Mouse (Mus musculus): ENCODE measurements around the gene Ehd4.

Ehd4 gene

DNA sequence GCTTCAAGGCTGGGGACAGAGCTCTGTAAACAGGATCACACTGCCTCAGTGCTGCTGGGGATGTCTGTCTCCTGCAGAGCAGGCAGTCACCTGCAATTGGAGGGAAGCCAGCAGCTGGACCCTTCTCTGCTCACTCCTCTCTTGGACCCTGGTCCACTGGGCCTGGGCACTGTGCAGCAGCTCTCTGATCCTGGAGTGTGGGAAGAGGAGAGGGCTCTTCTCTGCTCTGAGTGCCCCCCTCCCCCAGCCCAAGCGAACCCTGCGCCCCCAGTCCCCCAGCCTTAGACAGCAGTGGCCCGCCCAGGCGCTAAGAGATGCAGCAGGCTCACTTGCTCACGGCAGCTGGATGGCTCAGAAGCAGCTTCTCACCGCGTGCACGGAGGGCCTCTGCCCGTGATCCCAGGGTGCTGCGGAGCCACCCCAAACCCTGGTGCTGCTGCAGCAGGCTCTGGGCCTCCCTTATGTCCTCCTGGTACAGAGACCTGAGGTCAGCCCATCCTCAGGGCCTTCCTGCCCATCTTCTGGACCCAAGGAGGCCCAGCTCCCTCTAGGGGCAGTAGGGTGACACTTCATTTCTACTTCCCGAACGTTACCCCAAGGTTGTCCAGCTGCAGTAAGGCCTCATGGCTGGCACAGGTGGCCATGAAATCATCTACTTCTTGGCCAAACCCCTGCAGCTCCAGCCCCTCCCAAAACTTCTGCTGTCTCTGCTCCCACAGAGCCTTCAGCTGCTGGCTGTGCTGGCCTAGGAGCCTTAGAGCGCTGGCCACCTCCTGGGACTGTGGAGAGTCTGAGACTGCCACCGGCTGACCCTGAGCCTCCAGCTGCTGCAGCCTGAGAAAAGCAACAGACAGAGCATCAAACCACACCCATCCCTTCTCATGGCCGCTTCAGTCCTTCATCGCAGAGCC, 85.6 kb downstream of the Ehd4 start:
- no peak for DNase-seq (ENCODE audit: low spot score)

DNA sequence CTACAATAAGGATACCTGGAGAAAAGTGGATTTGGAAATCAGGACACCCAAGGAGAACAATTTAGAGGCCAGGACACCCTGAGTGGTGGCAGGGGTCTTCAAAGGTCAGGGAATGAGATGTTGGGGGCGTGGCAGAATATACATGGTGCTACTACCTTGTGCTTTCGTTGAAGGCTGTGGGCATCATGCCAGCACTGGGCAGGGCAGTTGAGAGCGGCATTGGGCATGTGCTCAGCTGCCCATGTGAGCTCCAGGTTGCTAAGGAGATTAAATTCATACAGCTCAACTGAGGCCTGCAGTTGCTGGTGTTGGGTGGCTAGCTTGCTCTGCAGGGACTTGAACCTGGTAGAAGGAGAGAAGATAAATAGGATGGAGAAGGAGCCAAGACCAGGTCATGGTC, 88.2 kb downstream of the Ehd4 start:
- DNase-seq (ENCODE audit: low spot score) = no peak

DNA sequence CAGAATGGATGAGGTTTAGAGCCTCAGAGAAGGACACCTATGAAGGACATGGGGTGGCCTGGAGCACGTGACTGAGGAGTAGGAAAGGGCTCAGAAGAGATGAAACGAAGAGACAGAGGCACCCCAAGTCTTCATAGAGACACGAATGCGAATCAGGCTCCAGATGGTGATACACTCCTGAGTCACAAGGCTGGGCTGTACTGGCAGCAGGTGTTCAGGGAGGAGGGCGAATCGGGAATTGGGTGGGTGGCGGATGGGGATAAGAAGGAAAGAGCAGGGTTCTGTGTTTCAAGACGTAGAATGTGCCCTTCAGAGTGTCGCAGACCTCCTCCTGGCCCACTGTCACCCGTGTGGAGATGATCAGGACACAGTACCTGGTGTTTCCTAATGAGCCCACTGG, 89.2 kb downstream of the Ehd4 start:
- DNase-seq (ENCODE audit: low spot score) = no peak

DNA sequence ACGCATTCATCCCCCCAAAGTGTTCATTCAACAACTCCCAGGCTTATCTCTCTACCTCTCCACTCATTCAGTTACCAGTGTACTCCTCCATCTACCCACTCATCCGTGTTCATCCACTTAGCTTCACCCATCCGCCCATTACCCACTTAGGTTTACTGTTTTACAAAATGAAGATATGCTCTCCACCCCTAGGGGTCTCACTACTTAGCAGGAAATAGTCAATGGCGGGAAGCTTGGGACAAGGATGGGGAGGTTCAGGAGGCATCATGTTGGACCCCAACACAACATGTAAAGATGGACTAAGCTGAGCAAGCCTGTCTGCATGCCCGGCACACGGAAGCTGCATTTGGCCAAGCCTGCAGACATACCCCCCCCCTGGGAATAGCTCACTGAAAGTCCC, 89.8 kb downstream of the Ehd4 start:
- no peak for DNase-seq (ENCODE audit: low spot score)

DNA sequence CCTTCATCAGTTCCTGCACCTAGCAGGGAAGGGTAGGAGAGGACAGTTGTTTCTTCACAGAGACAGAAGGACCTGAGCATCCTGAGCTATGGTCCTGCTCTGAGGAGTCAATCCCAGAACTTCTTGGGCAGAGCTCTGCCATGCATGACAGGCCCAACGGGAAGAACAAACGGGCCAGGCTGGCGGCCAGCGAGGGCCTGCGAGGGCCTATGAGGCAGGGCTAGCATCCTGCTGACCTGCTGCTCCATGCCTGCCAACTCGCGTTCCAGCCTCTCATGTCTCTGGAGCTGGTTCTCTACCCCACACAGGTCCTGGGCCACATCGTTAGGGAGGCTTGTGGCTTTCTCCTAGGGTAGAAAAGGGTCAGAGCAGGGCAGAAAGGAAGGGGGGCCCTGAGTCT, 92.2 kb downstream of the Ehd4 start:
- no peak for DNase-seq (ENCODE audit: low spot score)

DNA sequence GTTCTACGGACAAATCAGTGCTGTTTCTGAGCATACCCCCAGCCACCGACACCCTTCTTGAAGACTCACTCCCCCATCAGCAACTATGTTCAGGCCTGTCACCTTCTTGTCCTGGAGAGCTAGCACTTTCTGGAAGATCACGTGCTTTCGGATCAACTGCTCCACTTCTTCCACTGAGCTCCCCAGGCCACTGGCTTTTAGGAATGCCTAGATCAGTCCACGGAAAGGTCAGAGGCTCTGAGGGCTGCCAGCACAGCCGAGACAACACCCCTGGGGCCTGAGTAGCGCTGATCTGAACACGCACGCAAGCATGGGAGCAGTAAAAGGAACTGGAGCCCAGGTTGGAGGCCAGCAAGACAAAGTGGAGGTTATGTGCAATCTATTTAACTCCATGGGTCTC, 93.8 kb downstream of the Ehd4 start:
- no peak for DNase-seq (ENCODE audit: low spot score)

DNA sequence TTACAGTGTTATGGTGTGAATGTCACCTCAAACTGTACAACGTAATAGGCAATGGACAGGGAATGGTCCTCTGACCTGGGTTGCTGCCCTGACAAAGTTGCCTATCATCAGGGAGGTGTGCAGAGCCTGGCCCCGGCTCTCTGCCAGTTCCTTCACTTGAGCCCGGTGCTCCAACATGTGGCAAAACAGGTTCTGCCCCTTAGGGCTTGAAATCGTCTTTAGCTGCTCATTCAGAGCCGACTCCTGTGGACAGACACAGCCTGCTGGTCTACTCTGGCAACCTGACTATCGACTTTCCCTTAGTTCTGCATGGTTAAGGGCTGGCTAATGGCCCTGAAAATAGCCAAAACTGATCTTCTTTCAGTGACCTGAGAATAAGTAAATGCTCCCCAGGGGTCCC, 94.2 kb downstream of the Ehd4 start:
- DNase-seq (ENCODE audit: low spot score) = no peak

DNA sequence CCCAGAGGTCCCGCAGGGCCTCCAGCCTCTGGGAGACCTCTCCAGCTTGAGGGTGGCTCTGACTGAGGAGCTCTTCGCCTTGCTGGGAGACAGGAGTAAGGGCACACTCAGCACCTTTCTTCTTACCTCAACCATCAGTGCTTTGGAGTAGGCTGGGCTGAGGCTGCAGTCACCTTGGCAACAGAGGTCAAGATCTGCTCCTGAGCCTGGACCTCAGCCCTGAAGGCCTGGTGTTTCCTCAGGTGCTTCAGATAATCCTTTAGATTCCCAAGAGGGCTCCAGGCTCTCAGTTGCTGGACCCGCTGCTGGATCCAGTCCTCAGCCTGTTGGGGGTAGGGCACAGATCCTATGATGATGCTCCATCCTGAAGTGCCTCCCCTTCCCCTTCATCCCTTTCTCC, 94.9 kb downstream of the Ehd4 start:
- DNase-seq (ENCODE audit: low spot score) = no peak

DNA sequence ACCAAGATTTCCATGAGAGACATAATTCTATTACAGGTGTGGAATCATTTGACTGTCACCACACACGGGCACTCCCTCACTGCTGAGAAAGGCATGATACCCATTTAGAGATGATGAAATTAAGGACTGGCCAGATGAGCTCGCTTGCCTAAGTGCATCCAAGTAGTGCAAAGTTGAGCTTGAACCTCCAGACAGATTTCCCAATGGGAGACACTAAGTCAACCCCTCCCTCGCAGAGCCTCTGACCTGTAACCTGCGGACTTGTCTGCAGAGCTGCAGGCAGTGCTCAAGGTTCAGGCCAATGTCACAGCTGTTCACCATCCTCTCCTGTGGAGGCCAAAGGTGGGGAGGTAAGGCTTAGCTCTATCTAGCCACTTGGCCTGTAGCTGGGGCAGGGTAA, 95.6 kb downstream of the Ehd4 start:
- DNase-seq (ENCODE audit: low spot score) = no peak

DNA sequence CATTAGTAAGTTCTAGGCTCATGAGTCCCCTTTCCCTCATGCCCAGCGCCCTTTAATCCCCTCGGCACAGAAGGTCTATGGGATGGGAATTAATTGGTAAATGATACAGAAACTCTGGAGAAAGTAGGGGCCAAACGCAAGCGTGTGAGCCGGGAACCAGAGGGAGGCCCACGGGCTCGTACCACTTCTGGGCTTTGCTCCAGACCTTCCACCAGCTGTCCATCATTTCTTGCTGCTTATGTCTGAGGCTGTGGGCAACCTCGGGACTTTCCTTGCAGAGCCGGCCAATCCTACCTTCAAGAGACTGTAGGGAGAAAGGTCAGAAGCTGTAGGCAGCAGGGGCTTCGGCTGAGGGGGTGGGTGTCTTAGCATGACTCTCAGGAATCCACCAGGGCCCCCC, 98.5 kb downstream of the Ehd4 start:
- no peak for DNase-seq (ENCODE audit: low spot score)

DNA sequence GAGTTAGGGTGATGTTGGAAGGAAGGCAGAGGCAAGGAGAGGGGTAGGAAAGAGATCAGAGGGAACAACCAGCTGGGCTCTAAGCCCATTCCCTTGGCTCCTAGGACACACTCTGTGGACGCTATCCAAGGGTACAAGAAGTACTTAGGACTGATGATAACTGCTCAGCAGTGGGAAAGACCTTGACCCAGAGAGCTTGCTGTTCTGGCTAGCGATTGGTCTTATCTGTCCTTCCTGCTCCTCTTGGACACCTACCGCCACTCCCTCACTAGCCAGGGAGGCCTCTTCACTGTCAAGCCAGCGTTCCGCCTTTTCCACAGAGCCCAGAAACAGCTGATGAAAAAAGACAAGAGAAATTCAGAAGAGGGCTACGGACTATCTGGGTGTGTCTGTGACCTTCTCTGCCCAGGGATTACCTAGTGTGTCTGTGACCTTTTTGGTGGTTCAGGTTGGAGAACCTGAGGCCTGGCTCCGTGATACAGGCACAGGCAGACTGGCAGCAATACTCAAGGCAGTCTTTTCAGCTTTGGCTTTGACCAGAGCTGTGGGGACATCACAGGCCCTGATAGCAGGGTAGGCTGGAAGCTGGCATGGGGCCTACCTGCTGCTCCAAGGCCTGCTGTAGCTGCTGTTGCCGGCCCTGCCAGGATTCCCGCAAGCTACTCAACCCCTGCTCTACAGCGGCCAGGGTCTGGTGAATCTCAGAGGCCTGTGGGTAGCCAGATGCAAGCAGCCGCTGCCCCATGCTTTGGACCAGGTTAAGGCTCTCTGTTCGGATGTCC, 99.4 kb downstream of the Ehd4 start:
- no peak for DNase-seq (ENCODE audit: low spot score)

DNA sequence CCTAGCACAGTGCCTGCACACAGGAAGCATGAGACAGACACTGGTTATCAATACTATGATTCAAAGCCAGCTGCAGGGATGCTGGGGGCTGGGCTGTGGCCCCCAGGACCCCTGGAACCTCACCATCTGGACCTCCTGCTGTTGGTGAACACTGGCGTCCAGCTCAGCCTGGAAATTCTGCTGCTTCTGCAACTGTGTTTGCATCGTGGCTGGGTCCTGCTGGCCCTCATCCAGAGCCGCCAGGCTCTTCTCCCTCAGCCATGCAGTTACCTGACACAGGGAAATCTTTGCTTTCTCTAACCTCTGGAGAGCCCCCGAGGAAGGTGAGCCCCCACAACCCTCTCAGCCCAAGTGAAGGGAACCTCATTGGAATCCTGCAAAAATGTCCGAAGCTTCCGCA, 103.0 kb downstream of the Ehd4 start:
- no peak for DNase-seq (ENCODE audit: low spot score)

DNA sequence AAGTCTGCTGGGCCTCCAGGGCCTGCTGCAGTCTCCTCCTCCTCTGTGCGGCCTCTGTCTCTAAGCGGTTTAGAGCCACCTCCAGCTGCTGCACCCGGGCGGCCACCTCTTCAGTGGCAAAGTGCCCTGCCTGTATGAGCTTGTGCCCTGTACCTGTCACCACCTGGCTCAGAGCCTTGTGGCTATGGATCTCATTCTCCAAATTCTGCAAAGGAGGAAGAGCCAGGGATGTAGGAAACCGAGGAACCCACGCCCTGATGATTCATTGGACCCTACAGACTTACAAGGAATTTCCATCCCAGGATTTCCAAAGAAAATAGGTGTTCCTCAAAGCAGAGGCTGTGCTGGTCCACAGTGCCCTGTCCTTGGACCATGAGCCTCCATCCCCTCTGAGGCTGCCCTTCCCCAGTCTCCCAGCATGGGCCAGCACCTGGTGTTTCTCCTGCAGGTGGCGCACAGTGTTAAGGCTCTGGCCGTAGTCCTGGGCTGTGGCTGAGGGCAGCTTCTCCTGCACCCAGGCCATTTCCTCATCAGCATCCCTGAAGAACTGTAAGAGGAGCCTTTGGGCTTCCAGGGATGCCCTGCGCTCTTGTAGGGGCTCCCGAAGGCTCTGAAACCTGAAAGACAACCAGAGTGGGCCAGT, 104.7 kb downstream of the Ehd4 start:
- no peak for DNase-seq (ENCODE audit: low spot score)

DNA sequence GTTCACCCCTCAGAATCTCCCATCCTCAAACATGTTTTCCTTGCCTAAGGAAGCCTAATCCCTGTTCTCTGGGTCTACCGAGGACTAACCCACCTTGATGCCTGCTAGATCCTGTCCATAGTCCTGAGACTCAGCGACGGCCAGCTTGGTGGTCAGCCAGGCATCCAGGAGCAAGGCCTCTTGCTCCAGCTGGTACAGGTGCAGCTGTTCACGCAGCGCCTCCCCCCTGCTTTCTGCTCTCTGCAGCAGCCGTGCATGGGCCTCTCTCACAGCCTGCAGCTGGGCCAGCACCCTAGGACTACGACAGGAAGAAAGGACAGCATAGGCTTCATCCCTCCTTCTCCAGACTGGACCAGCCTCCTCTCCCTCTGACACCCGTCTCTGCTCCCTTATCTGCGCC, 106.2 kb downstream of the Ehd4 start:
- DNase-seq (ENCODE audit: low spot score) = no peak

DNA sequence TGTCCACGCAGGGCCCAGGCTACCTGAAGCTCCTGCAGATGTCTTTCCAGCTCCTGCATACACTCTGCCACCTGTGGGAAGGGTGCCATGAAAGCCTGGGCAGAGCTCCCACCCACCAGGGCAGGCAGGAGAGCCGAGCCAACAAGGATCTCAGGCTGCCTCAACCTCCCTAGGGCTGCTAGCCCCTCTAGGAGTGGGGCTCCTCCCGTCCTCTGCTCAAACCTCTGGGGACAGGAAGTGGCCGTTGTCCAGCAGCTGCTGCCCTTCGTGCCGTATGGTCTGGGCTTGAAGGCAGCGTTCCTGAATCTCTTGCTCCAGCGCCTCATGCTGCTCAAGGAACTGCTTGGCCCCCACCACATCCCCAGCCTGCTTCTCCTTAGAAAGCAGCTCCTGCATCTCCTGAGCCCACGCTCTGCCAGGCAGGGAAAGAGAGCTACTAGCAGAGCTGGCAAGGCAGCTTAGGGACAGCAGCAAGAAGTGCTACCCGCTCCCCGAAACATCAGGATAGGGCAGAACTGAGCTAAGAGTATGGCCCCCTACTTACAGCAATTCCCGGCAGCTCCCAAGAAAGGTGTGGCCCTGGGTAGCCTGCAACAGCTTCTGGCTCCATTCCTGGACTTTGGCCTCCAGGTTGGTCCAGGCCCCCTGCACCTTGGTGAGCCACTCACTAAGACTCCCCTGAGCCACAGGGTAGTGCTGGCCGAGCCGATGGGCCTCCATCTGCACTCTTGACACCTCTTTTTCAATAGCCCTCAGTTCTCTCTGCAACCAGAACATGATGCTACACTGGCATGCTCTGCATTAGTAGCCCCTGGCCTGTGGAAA, 107.7 kb downstream of the Ehd4 start:
- no peak for DNase-seq (ENCODE audit: low spot score)

DNA sequence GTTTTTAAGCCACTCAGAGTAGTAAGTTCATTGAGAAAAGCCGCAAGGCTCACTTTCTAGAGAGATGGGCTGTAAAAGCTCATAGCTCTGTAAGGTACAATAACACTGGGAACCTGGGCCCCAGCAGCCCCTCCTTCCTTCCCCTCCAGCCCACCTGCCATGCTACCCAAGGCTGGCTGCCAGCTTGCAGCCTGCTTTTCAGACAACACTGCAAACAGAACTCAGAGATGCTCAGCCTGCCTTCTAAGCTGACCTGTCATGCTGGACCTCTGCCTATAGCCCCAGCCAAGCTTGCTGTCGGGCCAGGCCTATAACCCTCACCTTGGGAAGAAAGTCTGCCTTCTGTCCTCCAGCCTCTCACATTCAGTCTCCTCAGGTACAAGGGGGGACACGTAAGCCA, 109.7 kb downstream of the Ehd4 start:
- no peak for DNase-seq (ENCODE audit: low spot score)

DNA sequence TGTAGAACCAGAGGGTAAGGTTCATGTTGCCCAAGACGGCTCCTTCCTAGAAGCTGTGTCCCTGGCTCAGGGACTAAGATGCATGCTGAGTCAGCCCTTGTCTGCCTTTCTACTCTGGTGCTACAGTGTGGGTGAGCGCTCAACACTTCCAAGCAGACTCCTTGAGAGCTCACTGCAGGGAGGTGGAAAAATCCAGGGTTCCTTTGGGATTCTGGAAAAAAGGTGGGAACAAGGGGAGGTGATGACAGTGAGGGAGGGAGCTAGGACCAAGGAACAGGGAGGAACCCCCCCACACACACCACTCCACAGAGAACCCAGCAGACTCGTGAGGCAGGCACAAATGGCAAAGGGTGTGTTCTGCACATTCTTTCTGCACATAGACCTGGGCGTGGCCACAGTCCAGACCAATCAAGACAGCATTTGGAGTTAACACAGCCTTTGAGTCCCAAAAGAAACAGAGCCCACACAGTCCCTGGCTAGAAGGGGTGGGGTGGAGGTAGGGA, 110.3 kb downstream of the Ehd4 start:
- peak; percentile 28 for DNase-seq (ENCODE audit: low spot score)

DNA sequence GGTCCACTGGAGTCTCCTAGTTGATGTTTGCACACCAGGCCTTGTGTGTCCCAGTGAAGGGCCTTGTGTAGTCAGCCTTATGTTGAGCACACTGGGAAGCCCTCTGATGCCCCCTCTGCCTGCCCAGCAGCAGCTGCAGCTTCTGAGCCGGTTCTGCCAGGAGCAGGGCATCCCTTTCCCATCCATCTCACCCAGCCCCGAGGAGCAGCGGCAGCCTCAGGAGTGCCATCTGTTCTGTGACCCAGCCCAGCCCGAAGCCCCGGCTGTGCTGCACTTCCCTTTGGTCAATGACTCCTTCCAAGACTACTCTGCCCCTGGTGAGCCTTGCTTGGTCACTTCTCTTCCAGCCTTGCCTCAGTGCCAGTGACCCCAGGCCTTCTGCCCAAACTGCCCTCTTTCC, 113.4 kb downstream of the Ehd4 start:
- no peak for DNase-seq (ENCODE audit: low spot score)
